22 mouse cellular contexts compared by ENCODE assay signal in genomic region chr8:119579096-119579495, GRCm38 (mm10). TPM values are rescaled to one million over a fixed set of nuclear protein-coding genes. Genes with fewer than 3 reads are reported as not detected.
"Had no signal": no experiment of that assay in that cellular context is flagged by ENCODE, and none has a peak within 500 bp of the region (broad histone marks: within the 10 kb centered on the region; RNA-seq: fewer than 3 reads in every experiment).

No protein-coding gene starts in this region.

- H3K9ac ChIP-seq: kidney, embryonic 15.5 days; limb, embryonic 12.5 days; limb, embryonic 15.5 days; liver, embryonic 14.5 days; liver, postnatal 0 days; lung, embryonic 15.5 days; midbrain, embryonic 12.5 days; neural tube, embryonic 13.5 days had no signal

- ATAC-seq: liver, postnatal 0 days; midbrain, embryonic 16.5 days had no signal

- H3K4me3 ChIP-seq: kidney, embryonic 15.5 days; limb, embryonic 12.5 days; limb, embryonic 15.5 days; lung, embryonic 15.5 days; midbrain, embryonic 12.5 days; myocyte; neural tube, embryonic 13.5 days had no signal

- H3K36me3 ChIP-seq: kidney, embryonic 15.5 days; limb, embryonic 12.5 days; limb, embryonic 15.5 days; lung, embryonic 15.5 days; midbrain, embryonic 12.5 days; neural tube, embryonic 13.5 days had no signal

- DNase-seq: kidney, adult 11 months; kidney, adult 8-10 months; kidney, postnatal 10 days; kidney, postnatal 36 days; left cerebral cortex, postnatal 4 days; liver, postnatal 0 days; lung, postnatal 14 days; retina, postnatal 1 day; right cerebral cortex, postnatal 25 days; thymus, postnatal 25 days had no signal

- H3K27ac ChIP-seq: kidney, embryonic 15.5 days; limb, embryonic 12.5 days; limb, embryonic 15.5 days; liver, embryonic 14.5 days; lung, embryonic 15.5 days; midbrain, embryonic 12.5 days; neural tube, embryonic 13.5 days had no signal

- H3K4me2 ChIP-seq: kidney, embryonic 15.5 days; limb, embryonic 12.5 days; limb, embryonic 15.5 days; liver, embryonic 11.5 days; lung, embryonic 15.5 days; midbrain, embryonic 12.5 days; neural tube, embryonic 13.5 days had no signal

- H3K9me3 ChIP-seq: kidney, embryonic 15.5 days; limb, embryonic 12.5 days; limb, embryonic 15.5 days; lung, embryonic 15.5 days; midbrain, embryonic 12.5 days; neural tube, embryonic 13.5 days had no signal

RNA-seq across cellular contexts. Expression of gene Dnaaf1, which starts 4.1 kb away (rescaled TPM):
- polyA plus RNA-seq: limb, embryonic 12.5 days; liver, postnatal 0 days had no signal

RNA-seq across cellular contexts. Expression of gene Adad2, which starts 33.5 kb away (rescaled TPM):
- polyA plus RNA-seq: kidney, embryonic 15.5 days; liver, embryonic 11.5 days; liver, embryonic 14.5 days; liver, postnatal 0 days; lung, embryonic 15.5 days; myocyte; neural tube, embryonic 13.5 days; stomach, embryonic 14.5 days; thymus, postnatal 0 days had no signal
